Mouse (Mus musculus): ENCODE measurements around the gene Eif4enif1. TPM values are rescaled to one million over a fixed set of nuclear protein-coding genes. Genes with fewer than 3 reads are reported as not detected.
"Not testable (repeated sequence)": the region's sequence is repeated elsewhere in the genome, so short reads cannot be mapped to it uniquely, and the experiment has no call there.

The Eif4enif1 gene
- polyA plus RNA-seq, 1 experiment from 2014 or later = 55.3 TPM

DNA sequence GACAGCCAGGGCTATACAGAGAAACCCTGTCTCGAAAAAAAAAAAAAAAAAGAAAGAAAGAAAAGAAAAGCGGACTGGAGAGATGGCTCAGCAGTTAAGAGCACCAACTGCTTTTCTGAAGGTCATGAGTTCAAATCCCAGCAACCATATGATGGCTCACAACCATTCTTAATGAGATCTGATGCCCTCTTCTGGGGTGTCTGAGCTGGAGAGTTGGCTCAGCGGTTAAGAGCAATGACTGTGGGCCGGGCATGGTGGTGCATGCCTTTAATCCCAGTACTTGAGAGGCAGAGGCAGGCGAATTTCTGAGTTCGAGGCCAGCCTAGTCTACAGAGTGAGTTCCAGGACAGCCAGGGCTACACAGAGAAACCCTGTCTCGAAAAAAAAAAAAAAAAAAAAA lies 1.6 kb upstream of the Eif4enif1 start:
- not testable (repeated sequence) for H3K27me3 ChIP-seq; H3K4me2 ChIP-seq; ATAC-seq (replicated peaks; ENCODE audit: low FRiP score); H3K4me1 ChIP-seq; H3K27ac ChIP-seq; H3K9me3 ChIP-seq (replicated peaks); H3K4me3 ChIP-seq (replicated peaks); H3K9ac ChIP-seq
- H3K36me3 ChIP-seq = peaks cover 10% of the 10 kb centered on the region
- WGBS = 93% methylated on average over 7 of the region's 7 CpGs

- Histone ChIP-seq H3K36me3 (peaks cover 20% of the 10 kb centered on the region), H3K9ac (peak overlapping the region; percentile 0; the same call in 1 of the 2 replicates), H3K9me3 (replicated peaks) (no peaks in the 10 kb centered on the region), H3K27me3 (no peaks in the 10 kb centered on the region), H3K4me2 (peak overlapping the region; percentile 24), H3K4me1 (peaks cover 7% of the 10 kb centered on the region), H3K4me3 (replicated peaks) (peak overlapping the region; percentile 44), H3K27ac (0 out of 2 replicates have a peak overlapping the region, but pooled peaks have one; percentile 25)
- WGBS = 7% methylated on average over 16 of the region's 16 CpGs
- ATAC-seq (replicated peaks; ENCODE audit: low FRiP score) = no peak
Measured at GRCm38 (mm10) chr11:3201326-3202230, 614 bp upstream of the Eif4enif1 start.

- Histone ChIP-seq H3K4me3 (replicated peaks) (peak overlapping the region; percentile 44), H3K27ac (peak overlapping the region; percentile 55), H3K4me1 (peaks cover 7% of the 10 kb centered on the region), H3K9ac (peak overlapping the region; percentile 32), H3K4me2 (peak overlapping the region; percentile 43), H3K27me3 (no peaks in the 10 kb centered on the region), H3K9me3 (replicated peaks) (no peaks in the 10 kb centered on the region), H3K36me3 (peaks cover 33% of the 10 kb centered on the region)
- peak; percentile 68 for ATAC-seq (replicated peaks; ENCODE audit: low FRiP score)
- 2% methylated on average over 21 of the region's 57 CpGs for WGBS
Measured at GRCm38 (mm10) chr11:3202781-3203441, 719 bp downstream of the Eif4enif1 start.

DNA sequence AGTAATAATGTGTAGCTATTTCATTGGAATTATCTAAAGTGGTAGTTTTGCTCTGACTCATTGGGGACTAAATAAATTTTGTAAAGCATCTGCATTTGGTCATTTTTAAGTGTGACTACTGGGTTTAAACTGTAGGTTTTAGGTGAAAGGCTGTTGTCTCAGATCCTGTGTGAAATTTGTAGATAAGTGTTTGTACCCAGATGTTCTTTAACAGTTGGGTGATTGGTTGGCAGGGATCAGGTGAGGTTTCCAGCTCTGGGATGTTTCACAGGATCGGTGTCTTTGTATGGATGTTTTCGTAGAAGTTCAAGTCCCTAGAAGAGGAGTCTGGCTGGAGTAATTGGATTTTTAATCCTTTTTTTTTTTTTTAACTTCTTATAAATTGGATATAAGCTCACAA lies 1.6 kb downstream of the Eif4enif1 start:
- Histone ChIP-seq H3K4me3 (replicated peaks) (peak overlapping the region; percentile 44), H3K36me3 (peaks cover 42% of the 10 kb centered on the region), H3K4me2 (peak overlapping the region; percentile 43), H3K27me3 (no peaks in the 10 kb centered on the region), H3K9me3 (replicated peaks) (no peaks in the 10 kb centered on the region), H3K4me1 (peaks cover 7% of the 10 kb centered on the region), H3K9ac (no peak overlapping the region), H3K27ac (no peak overlapping the region)
- WGBS = 81% methylated on average over 2 of the region's 2 CpGs
- ATAC-seq (replicated peaks; ENCODE audit: low FRiP score) = no peak

- Histone ChIP-seq H3K36me3 (peaks cover 56% of the 10 kb centered on the region), H3K9ac (no peak overlapping the region), H3K9me3 (replicated peaks) (no peaks in the 10 kb centered on the region), H3K27me3 (no peaks in the 10 kb centered on the region), H3K4me3 (replicated peaks) (no peak overlapping the region), H3K4me1 (peaks cover 7% of the 10 kb centered on the region), H3K27ac (no peak overlapping the region), H3K4me2 (no peak overlapping the region)
- 94% methylated on average over 3 of the region's 3 CpGs for WGBS
- ATAC-seq (replicated peaks; ENCODE audit: low FRiP score) = no peak
Measured at GRCm38 (mm10) chr11:3205207-3205606, 3.0 kb downstream of the Eif4enif1 start.

GRCm38 (mm10) chr11:3206783-3207182 lies 4.6 kb downstream of the Eif4enif1 start:
- Histone ChIP-seq H3K4me2 (no peak overlapping the region), H3K4me3 (replicated peaks) (no peak overlapping the region), H3K36me3 (peaks cover 69% of the 10 kb centered on the region), H3K27me3 (no peaks in the 10 kb centered on the region), H3K4me1 (peaks cover 7% of the 10 kb centered on the region), H3K27ac (no peak overlapping the region), H3K9ac (no peak overlapping the region), H3K9me3 (replicated peaks) (no peaks in the 10 kb centered on the region)
- no peak for ATAC-seq (replicated peaks; ENCODE audit: low FRiP score)
- WGBS = 96% methylated on average over 3 of the region's 3 CpGs

- Histone ChIP-seq H3K9me3 (replicated peaks) (no peaks in the 10 kb centered on the region), H3K4me3 (replicated peaks) (no peak overlapping the region), H3K27ac (no peak overlapping the region), H3K36me3 (peaks cover 91% of the 10 kb centered on the region), H3K4me2 (no peak overlapping the region), H3K9ac (no peak overlapping the region), H3K27me3 (no peaks in the 10 kb centered on the region), H3K4me1 (no peaks in the 10 kb centered on the region)
- ATAC-seq (replicated peaks; ENCODE audit: low FRiP score) = no peak
- 66% methylated on average over 1 of the region's 1 CpGs for WGBS
Measured at GRCm38 (mm10) chr11:3212526-3212925, 10.3 kb downstream of the Eif4enif1 start.

DNA sequence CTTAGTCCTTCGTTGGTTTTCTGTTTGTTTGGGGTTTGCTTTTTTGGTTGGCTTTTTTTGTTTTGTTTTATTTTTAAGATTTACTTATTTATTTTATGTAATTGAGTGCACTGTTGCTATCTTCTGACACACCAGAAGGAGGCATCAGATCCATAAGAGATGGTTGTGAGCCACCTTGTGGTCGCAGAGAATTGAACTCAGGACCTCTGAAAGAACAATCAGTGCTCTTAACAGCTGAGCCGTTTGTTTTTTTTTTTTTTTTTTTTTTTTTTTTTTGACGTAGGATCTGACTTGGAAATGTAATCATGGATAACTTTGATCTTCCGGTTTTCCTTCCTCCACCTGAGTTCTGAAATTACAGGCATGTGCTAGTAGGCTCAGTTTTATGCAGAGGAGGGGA lies 20.9 kb downstream of the Eif4enif1 start:
- Histone ChIP-seq H3K4me1 (no peaks in the 10 kb centered on the region), H3K9ac (no peak overlapping the region), H3K36me3 (peaks cover 90% of the 10 kb centered on the region), H3K9me3 (replicated peaks) (no peaks in the 10 kb centered on the region), H3K27me3 (no peaks in the 10 kb centered on the region), H3K4me3 (replicated peaks) (no peak overlapping the region), H3K27ac (no peak overlapping the region), H3K4me2 (no peak overlapping the region)
- 63% methylated on average over 5 of the region's 5 CpGs for WGBS
- no peak for ATAC-seq (replicated peaks; ENCODE audit: low FRiP score)

GRCm38 (mm10) chr11:3227113-3227512 lies 24.9 kb downstream of the Eif4enif1 start:
- ATAC-seq (replicated peaks; ENCODE audit: low FRiP score) = no peak

DNA sequence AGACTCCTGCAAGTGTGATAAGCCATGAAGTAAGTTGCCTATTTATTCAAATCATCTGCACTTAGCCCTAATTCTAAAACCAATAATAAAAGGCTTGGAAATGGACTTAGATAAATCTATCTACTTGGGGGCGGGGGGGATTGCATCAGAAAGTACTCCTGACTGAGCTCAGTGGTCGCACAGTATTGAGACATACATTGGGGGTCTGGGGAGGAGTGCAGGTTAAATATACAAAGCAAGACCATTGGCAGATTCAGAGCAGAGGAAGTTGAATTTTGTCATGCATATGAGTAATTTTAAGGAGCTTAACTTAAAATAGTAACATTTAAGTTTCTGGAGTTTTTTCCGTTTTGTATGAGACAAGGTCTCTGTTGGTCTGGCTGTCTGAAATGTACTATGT lies 30.1 kb downstream of the Eif4enif1 start:
- no peak overlapping the region for H3K27ac ChIP-seq
- no peaks in the 10 kb centered on the region for H3K9me3 ChIP-seq (replicated peaks)
- no peak overlapping the region for H3K4me2 ChIP-seq
- peaks cover 92% of the 10 kb centered on the region for H3K36me3 ChIP-seq
- WGBS = 91% methylated on average over 3 of the region's 3 CpGs
- no peak for ATAC-seq (replicated peaks; ENCODE audit: low FRiP score)
- H3K4me3 ChIP-seq (replicated peaks) = no peak overlapping the region
- no peaks in the 10 kb centered on the region for H3K4me1 ChIP-seq
- no peak overlapping the region for H3K9ac ChIP-seq
- no peaks in the 10 kb centered on the region for H3K27me3 ChIP-seq

More at GRCm38 (mm10) chr11:3227113-3227512, 24.9 kb downstream of the Eif4enif1 start:
- H3K4me3 ChIP-seq (replicated peaks) = no peak overlapping the region
- WGBS = 95% methylated on average over 3 of the region's 3 CpGs
- no peaks in the 10 kb centered on the region for H3K9me3 ChIP-seq (replicated peaks)
- H3K9ac ChIP-seq = no peak overlapping the region
- no peaks in the 10 kb centered on the region for H3K27me3 ChIP-seq
- H3K4me2 ChIP-seq = no peak overlapping the region
- H3K36me3 ChIP-seq = peaks cover 91% of the 10 kb centered on the region
- H3K27ac ChIP-seq = no peak overlapping the region
- H3K4me1 ChIP-seq = no peaks in the 10 kb centered on the region

DNA sequence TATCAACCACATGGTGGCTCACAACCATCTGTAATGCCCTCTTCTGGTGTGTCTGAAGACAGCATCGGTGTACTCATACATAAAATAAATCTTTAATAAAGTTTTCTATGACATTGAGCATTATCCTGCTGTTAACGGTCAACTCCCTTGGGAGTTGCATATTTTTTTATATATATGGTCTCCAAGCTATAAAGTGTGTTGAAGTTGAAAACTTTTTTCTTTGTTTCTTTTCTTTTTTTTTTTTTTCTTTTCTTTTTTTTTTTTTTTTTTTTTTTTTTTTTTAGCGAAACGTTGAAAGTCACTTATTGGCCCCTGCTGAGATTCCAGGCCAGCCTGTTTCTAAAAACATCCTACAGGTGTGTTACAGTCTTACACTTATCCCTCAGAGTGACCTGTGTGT lies 31.5 kb downstream of the Eif4enif1 start:
- peaks cover 96% of the 10 kb centered on the region for H3K36me3 ChIP-seq
- no peak overlapping the region for H3K4me2 ChIP-seq
- H3K4me1 ChIP-seq = no peaks in the 10 kb centered on the region
- 93% methylated on average over 4 of the region's 4 CpGs for WGBS
- no peak for ATAC-seq (replicated peaks; ENCODE audit: low FRiP score)
- H3K4me3 ChIP-seq (replicated peaks) = no peak overlapping the region
- H3K27ac ChIP-seq = no peak overlapping the region
- no peaks in the 10 kb centered on the region for H3K9me3 ChIP-seq (replicated peaks)
- no peak overlapping the region for H3K9ac ChIP-seq
- H3K27me3 ChIP-seq = no peaks in the 10 kb centered on the region

- Histone ChIP-seq H3K9ac (no peak overlapping the region), H3K9me3 (replicated peaks) (no peaks in the 10 kb centered on the region), H3K4me2 (no peak overlapping the region), H3K4me3 (replicated peaks) (no peak overlapping the region), H3K36me3 (peaks cover 97% of the 10 kb centered on the region), H3K27me3 (no peaks in the 10 kb centered on the region), H3K27ac (no peak overlapping the region), H3K4me1 (no peaks in the 10 kb centered on the region)
- WGBS = 89% methylated on average over 5 of the region's 5 CpGs
- ATAC-seq (replicated peaks; ENCODE audit: low FRiP score) = no peak
Measured at GRCm38 (mm10) chr11:3235277-3235676, 33.1 kb downstream of the Eif4enif1 start.

All from kidney, embryonic 15.5 days (tissue).